Mouse (Mus musculus) liver, adult 2 months (tissue): ENCODE measurements at regions not wholly inside any gene's neighbourhood (a gene's known extent, or its start where the extent isn't known, plus 50 kb on each side); places are given as distances from the start of the nearest gene placed in this dataset.

Experiments
- CTCF ChIP-seq: fragments of 200-500 bp; IDR thresholded peaks from 2 replicates; pipeline ENCODE4 v1.5.1; 2011; ENCODE audit warnings: low read depth, low read length, control low read depth
- POLR2A ChIP-seq: fragments of 200-500 bp; IDR thresholded peaks from 2 replicates; pipeline ENCODE4 v1.6.1; 2011; ENCODE audit warnings: low read length, control low read depth; ENCODE audit not compliant: insufficient read depth; ENCODE audit errors: extremely low read depth

- no peak for TF ChIP-seq CTCF
- TF ChIP-seq POLR2A = no peak
Observed at GRCm38 (mm10) chr7:95129020-95129419, 1042.0 kb upstream of the Tenm4 start.
